Mouse (Mus musculus) spleen, adult 2 months (tissue): ENCODE data around the gene Magi1. TPM values are rescaled to one million over a fixed set of nuclear protein-coding genes. Genes with fewer than 3 reads are reported as not detected.

Experiments used
- DNase-seq, 2 experiments: peaks; one replicate each; pipeline versions ENCODE4 v3.0.0 to v3.0.0-alpha.2; 2012 to 2021; ENCODE audit warnings: low spot score in 2 of 2, low read depth in 1 of 2
- H3K27ac ChIP-seq: fragments of 200-500 bp; 2 replicates; pipeline ENCODE4 v1.5.1; 2012; ENCODE audit warnings: low read length, inconsistent platforms; ENCODE audit not compliant: insufficient read depth
- H3K27me3 ChIP-seq: fragments of 200-500 bp; 2 replicates; pipeline ENCODE4 v1.6.1; 2012; ENCODE audit warnings: mild to moderate bottlenecking, moderate library complexity, low read length, inconsistent platforms; ENCODE audit not compliant: control insufficient read depth, insufficient read depth
- H3K36me3 ChIP-seq: fragments of 200-500 bp; 2 replicates; pipeline ENCODE4 v1.6.1; 2012; ENCODE audit warnings: mild to moderate bottlenecking, low read length, inconsistent platforms; ENCODE audit not compliant: control insufficient read depth, insufficient read depth
- H3K4me1 ChIP-seq: fragments of 200-500 bp; 2 replicates; pipeline ENCODE4 v1.6.1; 2011; ENCODE audit warnings: inconsistent platforms; ENCODE audit not compliant: control insufficient read depth, insufficient read depth, insufficient read length
- H3K4me3 ChIP-seq: fragments of 200-500 bp; 2 replicates; pipeline ENCODE4 v1.5.1; 2011; ENCODE audit warnings: mild to moderate bottlenecking, inconsistent platforms; ENCODE audit not compliant: insufficient read depth, insufficient read length; ENCODE audit errors: extremely low read depth
- CTCF ChIP-seq: fragments of 200-500 bp; IDR thresholded peaks from 2 replicates; pipeline ENCODE4 v1.5.1; 2011; ENCODE audit warnings: mild to moderate bottlenecking, inconsistent platforms; ENCODE audit not compliant: insufficient read depth, insufficient read length, insufficient replicate concordance; ENCODE audit errors: extremely low read depth
- POLR2A ChIP-seq: fragments of 200-500 bp; IDR thresholded peaks from 2 replicates; pipeline ENCODE4 v1.6.1; 2011; ENCODE audit warnings: low read depth, low read length, inconsistent platforms
- WGBS: fragments of 180-500 bp; shearing (Covaris S2); methylation state at CpG from one replicate; pipeline ENCODE4 v1.1.7; 2018; 5-methylcytosine and 5-hydroxymethylcytosine counted together
- polyA plus RNA-seq: library from polyadenylated mRNA; depleted of rRNA; stranded (reverse); fragments of >200 nt; gene quantifications from 2 replicates; pipeline ENCODE4 v1.2.3, GENCODE M21; 2012; rRNA removed

The Magi1 gene
- polyA plus RNA-seq: 1.4 and 1.6 TPM in 2 replicates

DNA sequence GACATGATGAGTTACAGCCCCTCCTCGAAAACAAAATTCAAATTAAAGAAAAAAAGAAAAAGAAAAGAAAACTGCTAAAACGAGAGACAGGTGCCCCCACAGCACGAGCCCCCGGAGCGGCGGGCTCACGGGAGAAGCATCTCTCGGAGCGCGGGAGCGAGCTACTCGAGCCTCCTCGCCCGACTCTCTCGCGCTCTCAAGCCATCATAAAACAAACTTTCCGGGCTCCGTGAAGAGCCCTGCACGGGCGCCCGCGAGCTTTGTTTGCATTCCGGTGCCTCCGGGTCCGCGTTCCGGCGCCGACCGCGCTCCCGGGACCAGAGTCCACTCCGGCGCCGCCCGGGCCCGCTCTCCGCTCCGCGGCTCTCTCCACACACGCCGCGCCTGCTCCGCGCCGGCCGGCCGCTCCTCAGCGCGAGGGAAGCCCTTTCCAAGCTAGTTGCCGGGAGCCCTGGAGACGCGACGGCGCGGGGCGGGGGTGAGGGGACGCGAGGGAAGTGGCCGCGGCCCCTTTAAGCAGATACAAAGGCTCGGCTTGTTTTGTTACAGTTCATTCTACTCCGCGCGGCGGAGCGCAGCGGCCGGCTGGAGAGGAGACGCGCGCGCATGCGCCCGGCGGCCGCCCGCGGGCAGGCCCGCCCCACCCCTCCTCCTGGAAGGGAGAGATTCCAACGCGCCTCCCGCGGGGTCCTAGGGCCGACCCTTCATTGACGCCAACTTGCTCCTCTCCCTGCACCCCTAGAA lies at the start of gene Magi1:
Gene Magi1 (minus strand): TSS at position 600 of the 744 bp plus-strand sequence.
- peaks cover 17% of the 10 kb centered on the region for H3K27me3 ChIP-seq
- peaks cover 4% of the 10 kb centered on the region; the same call in 1 of the 2 replicates for H3K4me1 ChIP-seq
- peak in 1 of 2 experiments; percentile 31 for DNase-seq
- H3K4me3 ChIP-seq: peak within 1 kb of the TSS; percentile 55
- peak within 1 kb of the TSS; percentile 62 for H3K27ac ChIP-seq
- no peaks in the 10 kb centered on the region for H3K36me3 ChIP-seq
- no peak for TF ChIP-seq POLR2A
- TF ChIP-seq CTCF: no peak
- 1% methylated on average over 85 of the region's 86 CpGs for WGBS

DNA sequence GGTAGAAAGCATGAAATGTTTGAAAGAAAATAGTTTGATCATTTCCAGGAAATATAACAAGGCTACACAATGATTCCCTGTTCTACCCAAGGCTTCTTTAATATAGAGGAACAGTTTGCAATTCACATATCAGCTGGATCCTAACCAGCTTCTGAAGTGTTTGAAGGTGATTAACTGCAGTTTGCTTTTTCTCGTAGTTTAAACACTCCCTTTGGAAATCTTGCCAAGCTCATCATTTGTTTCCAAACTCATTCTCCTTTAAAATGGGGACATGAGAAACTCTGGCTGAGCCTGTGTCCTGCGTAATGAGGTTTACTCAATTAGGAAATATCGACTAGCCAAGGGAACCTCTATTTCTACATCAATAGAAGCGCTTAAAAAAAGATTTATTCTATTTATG lies 43.4 kb upstream of the Magi1 start:
- no peaks in the 10 kb centered on the region for H3K4me1 ChIP-seq
- H3K36me3 ChIP-seq: no peaks in the 10 kb centered on the region
- no peaks in the 10 kb centered on the region for H3K27me3 ChIP-seq
- H3K4me3 ChIP-seq: no peak overlapping the region
- no peak for TF ChIP-seq CTCF
- TF ChIP-seq POLR2A: no peak
- H3K27ac ChIP-seq: no peak overlapping the region
- DNase-seq: no peak
- WGBS: 84% methylated on average over 4 of the region's 4 CpGs

DNA sequence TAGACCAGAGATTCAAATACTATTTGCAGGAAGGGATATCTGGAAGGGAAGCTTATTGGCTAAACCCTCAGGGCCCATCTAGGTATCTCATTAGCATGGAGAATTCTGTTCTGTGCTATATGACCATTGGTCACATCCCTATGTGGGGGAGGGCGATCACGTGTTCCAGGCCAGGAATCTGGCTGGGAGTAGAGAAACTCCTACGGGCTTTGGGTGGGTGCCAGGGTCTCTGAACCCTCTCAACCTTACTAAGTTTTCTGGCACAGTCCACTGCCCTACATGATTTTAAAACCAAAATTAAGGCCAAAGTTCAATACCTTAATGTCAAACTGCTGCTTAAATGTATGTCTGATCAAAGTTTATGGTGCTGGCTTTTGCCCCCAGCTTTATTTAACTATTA lies 33.2 kb upstream of the Magi1 start:
- H3K27ac ChIP-seq: no peak overlapping the region
- no peaks in the 10 kb centered on the region for H3K36me3 ChIP-seq
- H3K4me3 ChIP-seq: no peak overlapping the region
- no peaks in the 10 kb centered on the region for H3K27me3 ChIP-seq
- TF ChIP-seq CTCF: no peak
- no peak for TF ChIP-seq POLR2A
- DNase-seq: no peak
- WGBS: 88% methylated on average over 3 of the region's 3 CpGs
- no peaks in the 10 kb centered on the region for H3K4me1 ChIP-seq

DNA sequence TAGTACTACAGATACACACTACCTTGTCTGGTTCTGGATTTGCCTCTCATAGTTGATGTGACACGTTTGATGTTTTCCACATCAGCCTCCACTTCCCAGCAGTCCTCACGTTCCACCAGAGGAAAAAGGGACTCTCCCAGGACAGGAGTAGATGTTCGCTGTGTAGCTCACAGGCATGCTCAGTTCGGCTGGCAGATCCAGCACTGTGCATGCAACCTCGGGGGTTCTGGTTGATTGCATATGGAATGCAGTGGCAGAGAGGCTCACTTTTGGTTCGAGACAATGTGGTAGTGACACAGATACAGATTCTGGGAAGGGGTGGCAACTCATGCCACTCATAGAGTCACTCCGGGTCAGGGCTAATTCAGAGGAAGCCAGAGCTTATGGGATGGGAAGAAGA lies 28.6 kb upstream of the Magi1 start:
- WGBS: 80% methylated on average over 7 of the region's 7 CpGs
- Histone ChIP-seq H3K4me3 (no peak overlapping the region), H3K27me3 (no peaks in the 10 kb centered on the region), H3K27ac (no peak overlapping the region), H3K4me1 (no peaks in the 10 kb centered on the region), H3K36me3 (no peaks in the 10 kb centered on the region)
- TF ChIP-seq CTCF (no peak), POLR2A (no peak)
- DNase-seq: no peak

DNA sequence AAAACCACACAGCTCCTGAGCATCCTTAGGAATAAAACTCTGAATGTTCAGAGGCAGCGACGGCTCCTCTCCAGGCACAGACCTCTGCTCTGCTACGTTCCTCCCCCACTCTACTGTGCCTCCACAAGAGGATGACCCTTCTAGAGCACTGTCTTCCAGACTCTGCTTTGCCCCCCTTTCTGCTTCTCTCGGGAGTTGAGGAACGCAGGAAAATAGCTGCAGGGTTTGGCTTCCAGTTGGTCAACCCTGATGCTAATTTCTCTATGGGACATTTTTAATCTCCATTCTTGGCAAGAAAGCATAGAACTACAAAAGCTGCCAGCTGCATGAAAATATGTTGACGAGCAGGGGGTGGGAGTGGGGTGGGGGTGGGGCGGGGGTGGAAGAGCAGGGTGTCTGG lies 24.8 kb upstream of the Magi1 start:
- TF ChIP-seq POLR2A (no peak), CTCF (no peak)
- no peak overlapping the region for H3K4me3 ChIP-seq
- no peaks in the 10 kb centered on the region for H3K4me1 ChIP-seq
- WGBS: 66% methylated on average over 7 of the region's 7 CpGs
- H3K27ac ChIP-seq: no peak overlapping the region
- H3K27me3 ChIP-seq: no peaks in the 10 kb centered on the region
- no peak for DNase-seq
- H3K36me3 ChIP-seq: no peaks in the 10 kb centered on the region

DNA sequence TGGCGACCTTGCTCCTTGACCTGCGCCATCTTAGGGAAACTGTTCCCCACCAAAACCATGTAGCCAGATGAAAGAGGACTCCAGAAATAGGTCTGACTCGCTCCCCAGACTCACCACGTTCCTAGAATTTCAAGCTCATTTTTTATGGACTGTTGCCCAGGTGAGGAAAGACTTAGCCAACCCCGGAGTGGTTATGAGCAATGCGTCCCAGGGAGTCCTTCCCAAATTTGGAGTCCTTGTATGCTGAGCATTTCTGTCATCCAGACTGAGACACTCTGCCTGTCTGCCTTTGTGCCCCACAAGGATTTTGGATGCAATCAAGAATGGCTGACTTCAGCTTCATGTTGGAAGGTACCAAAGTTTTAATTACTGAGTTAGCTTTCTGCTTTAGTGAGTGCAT lies 19.8 kb upstream of the Magi1 start:
- Histone ChIP-seq H3K27me3 (no peaks in the 10 kb centered on the region), H3K27ac (no peak overlapping the region), H3K4me1 (no peaks in the 10 kb centered on the region), H3K36me3 (no peaks in the 10 kb centered on the region), H3K4me3 (no peak overlapping the region)
- WGBS: 83% methylated on average over 6 of the region's 6 CpGs
- TF ChIP-seq POLR2A: no peak
- TF ChIP-seq CTCF: no peak
- DNase-seq: no peak

DNA sequence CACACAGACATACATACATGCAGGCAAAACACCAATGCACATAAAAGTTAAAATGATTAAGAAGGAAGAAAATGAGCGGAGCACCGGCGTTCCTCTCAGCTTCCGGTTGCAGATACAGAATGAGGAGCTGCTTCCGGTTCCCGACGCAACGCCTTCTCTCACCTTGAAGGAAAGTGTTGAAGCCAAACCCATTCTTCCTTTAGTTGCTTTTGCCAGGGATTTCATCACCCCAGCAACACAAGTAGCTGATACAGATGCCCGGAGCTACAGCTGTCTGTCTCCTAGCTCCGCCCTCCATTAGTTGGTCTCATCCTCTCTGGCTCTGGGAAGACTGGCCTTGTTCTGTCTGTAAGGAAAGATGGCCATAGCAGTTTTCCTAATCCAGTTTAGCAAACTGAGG lies 18.1 kb upstream of the Magi1 start:
- 91% methylated on average over 10 of the region's 10 CpGs for WGBS
- H3K27me3 ChIP-seq: no peaks in the 10 kb centered on the region
- no peaks in the 10 kb centered on the region for H3K4me1 ChIP-seq
- no peak for DNase-seq
- no peak overlapping the region for H3K4me3 ChIP-seq
- TF ChIP-seq CTCF: no peak
- H3K27ac ChIP-seq: no peak overlapping the region
- H3K36me3 ChIP-seq: no peaks in the 10 kb centered on the region
